Mouse (Mus musculus): ENCODE results near the gene Jmjd4. TPM values are rescaled to one million over a fixed set of nuclear protein-coding genes. Genes with fewer than 3 reads are reported as not detected.
A peak's percentile ranks its signal among the peaks of the same experiment; 100 is the strongest.

The Jmjd4 gene
- polyA plus RNA-seq, 1 experiment from 2014 or later = 15.3 TPM

GRCm38 (mm10) chr11:59429959-59430358 is 19.9 kb upstream of the Jmjd4 start:
- DNase-seq (ENCODE audit: low spot score) = no peak
- Histone ChIP-seq H3K4me1 (peaks cover 8% of the 10 kb centered on the region; the same call in 1 of the 2 replicates), H3K27ac (no peak overlapping the region), H3K4me3 (no peak overlapping the region), H3K9me3 (no peaks in the 10 kb centered on the region), H3K36me3 (peaks cover 62% of the 10 kb centered on the region), H3K27me3 (ENCODE audit: insufficient read depth, poor library complexity, severe bottlenecking) (no peaks in the 10 kb centered on the region)
- WGBS = 57% methylated on average over 1 of the region's 1 CpGs

- H3K4me1 ChIP-seq = peaks cover 4% of the 10 kb centered on the region; the same call in 1 of the 2 replicates
- WGBS = 73% methylated on average over 3 of the region's 3 CpGs
- no peak overlapping the region for H3K4me3 ChIP-seq
- H3K27me3 ChIP-seq (ENCODE audit: insufficient read depth, poor library complexity, severe bottlenecking) = no peaks in the 10 kb centered on the region
- no peak overlapping the region for H3K27ac ChIP-seq
- peaks cover 63% of the 10 kb centered on the region for H3K36me3 ChIP-seq
- H3K9me3 ChIP-seq = 0 out of 2 replicates have a peak, but pooled peaks cover 9% of the 10 kb centered on the region
- no peak for DNase-seq (ENCODE audit: low spot score)
Measured at GRCm38 (mm10) chr11:59432261-59432660, 17.6 kb upstream of the Jmjd4 start.

DNA sequence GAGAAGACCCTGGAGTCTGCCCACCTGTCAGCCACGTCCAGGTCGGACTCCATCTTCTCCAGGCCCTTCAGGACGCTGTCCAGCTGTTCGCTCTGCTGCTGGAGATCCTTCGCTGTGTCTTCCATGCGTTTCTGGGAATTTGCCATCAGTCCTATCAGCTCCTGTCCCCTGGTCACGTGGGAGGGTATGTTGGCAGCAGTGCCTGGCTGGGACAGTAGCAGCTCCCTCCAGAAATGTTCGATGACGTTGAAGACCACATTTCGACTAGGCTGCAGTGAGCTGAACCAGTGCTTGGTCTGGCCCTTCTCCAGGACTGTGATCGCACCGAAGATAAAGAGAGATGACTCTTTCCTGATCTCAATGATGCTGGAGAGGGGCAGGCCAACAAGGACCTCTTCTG is 11.9 kb upstream of the Jmjd4 start:
- Histone ChIP-seq H3K36me3 (peaks cover 57% of the 10 kb centered on the region), H3K4me3 (no peak overlapping the region), H3K9me3 (0 out of 2 replicates have a peak, but pooled peaks cover 9% of the 10 kb centered on the region), H3K4me1 (peaks cover 2% of the 10 kb centered on the region; the same call in 1 of the 2 replicates), H3K27me3 (ENCODE audit: insufficient read depth, poor library complexity, severe bottlenecking) (no peaks in the 10 kb centered on the region), H3K27ac (no peak overlapping the region)
- WGBS = 90% methylated on average over 12 of the region's 12 CpGs
- DNase-seq (ENCODE audit: low spot score) = no peak

- H3K4me1 ChIP-seq = peaks cover 4% of the 10 kb centered on the region; the same call in 1 of the 2 replicates
- no peaks in the 10 kb centered on the region for H3K9me3 ChIP-seq
- no peaks in the 10 kb centered on the region for H3K27me3 ChIP-seq (ENCODE audit: insufficient read depth, poor library complexity, severe bottlenecking)
- H3K36me3 ChIP-seq = peaks cover 29% of the 10 kb centered on the region
- no peak for DNase-seq (ENCODE audit: low spot score)
- H3K4me3 ChIP-seq = no peak overlapping the region
- H3K27ac ChIP-seq = no peak overlapping the region
Measured at GRCm38 (mm10) chr11:59443102-59443501, 6.7 kb upstream of the Jmjd4 start.

GRCm38 (mm10) chr11:59450230-59450771 is 456 bp downstream of the Jmjd4 start:
- WGBS = under 1% methylated on average over 38 of the region's 38 CpGs
- H3K4me1 ChIP-seq = peaks cover 31% of the 10 kb centered on the region
- no peaks in the 10 kb centered on the region for H3K9me3 ChIP-seq
- H3K27me3 ChIP-seq (ENCODE audit: insufficient read depth, poor library complexity, severe bottlenecking) = no peaks in the 10 kb centered on the region
- no peak for DNase-seq (ENCODE audit: low spot score)
- peaks cover 46% of the 10 kb centered on the region for H3K36me3 ChIP-seq
- peak overlapping the region; percentile 78 for H3K4me3 ChIP-seq
- H3K27ac ChIP-seq = peak overlapping the region; percentile 91

GRCm38 (mm10) chr11:59451086-59451485 is 1.2 kb downstream of the Jmjd4 start, which contains the start of gene Snap47:
Gene Snap47 (minus strand): TSS chr11:59451186.
- peaks cover 48% of the 10 kb centered on the region for H3K36me3 ChIP-seq
- H3K4me1 ChIP-seq = peaks cover 31% of the 10 kb centered on the region
- peak within 1 kb of the TSS; percentile 78 for H3K4me3 ChIP-seq
- H3K9me3 ChIP-seq = no peaks in the 10 kb centered on the region
- DNase-seq (ENCODE audit: low spot score) = no peak
- no peaks in the 10 kb centered on the region for H3K27me3 ChIP-seq (ENCODE audit: insufficient read depth, poor library complexity, severe bottlenecking)
- peak within 1 kb of the TSS; percentile 91 for H3K27ac ChIP-seq
- WGBS = 50% methylated on average over 4 of the region's 4 CpGs

GRCm38 (mm10) chr11:59456346-59456745 is 6.5 kb downstream of the Jmjd4 start:
- no peak overlapping the region for H3K27ac ChIP-seq
- H3K9me3 ChIP-seq = no peaks in the 10 kb centered on the region
- H3K36me3 ChIP-seq = peaks cover 77% of the 10 kb centered on the region
- DNase-seq (ENCODE audit: low spot score) = no peak
- no peaks in the 10 kb centered on the region for H3K27me3 ChIP-seq (ENCODE audit: insufficient read depth, poor library complexity, severe bottlenecking)
- WGBS = 96% methylated on average over 2 of the region's 2 CpGs
- H3K4me3 ChIP-seq = no peak overlapping the region
- peaks cover 21% of the 10 kb centered on the region for H3K4me1 ChIP-seq

DNA sequence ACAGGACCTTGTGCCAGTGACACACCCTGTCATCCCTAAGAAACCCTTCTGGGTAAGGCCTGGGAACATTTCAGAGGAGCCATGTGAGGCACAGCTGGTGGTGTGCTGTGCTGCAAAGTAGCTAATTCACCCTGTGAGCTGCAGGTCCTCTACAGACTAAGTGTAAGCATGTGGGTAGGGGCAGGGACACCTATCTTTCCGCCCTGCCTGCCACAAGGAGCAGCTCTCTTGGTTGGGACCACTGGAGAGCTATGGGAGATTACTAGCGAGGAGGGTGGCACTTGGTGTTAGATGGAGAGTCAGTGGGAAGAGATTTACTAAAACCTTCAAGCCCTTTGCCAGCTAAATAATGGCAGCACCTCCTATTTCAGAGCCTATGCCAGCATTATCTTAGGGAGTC is 7.0 kb downstream of the Jmjd4 start:
- WGBS = 63% methylated on average over 2 of the region's 2 CpGs
- Histone ChIP-seq H3K27ac (no peak overlapping the region), H3K9me3 (no peaks in the 10 kb centered on the region), H3K4me3 (no peak overlapping the region), H3K36me3 (peaks cover 77% of the 10 kb centered on the region), H3K27me3 (ENCODE audit: insufficient read depth, poor library complexity, severe bottlenecking) (no peaks in the 10 kb centered on the region), H3K4me1 (peaks cover 15% of the 10 kb centered on the region)
- DNase-seq (ENCODE audit: low spot score) = no peak

GRCm38 (mm10) chr11:59458973-59459372 is 9.1 kb downstream of the Jmjd4 start:
- H3K27ac ChIP-seq = peak overlapping the region; percentile 81
- WGBS = 13% methylated on average over 5 of the region's 5 CpGs

DNA sequence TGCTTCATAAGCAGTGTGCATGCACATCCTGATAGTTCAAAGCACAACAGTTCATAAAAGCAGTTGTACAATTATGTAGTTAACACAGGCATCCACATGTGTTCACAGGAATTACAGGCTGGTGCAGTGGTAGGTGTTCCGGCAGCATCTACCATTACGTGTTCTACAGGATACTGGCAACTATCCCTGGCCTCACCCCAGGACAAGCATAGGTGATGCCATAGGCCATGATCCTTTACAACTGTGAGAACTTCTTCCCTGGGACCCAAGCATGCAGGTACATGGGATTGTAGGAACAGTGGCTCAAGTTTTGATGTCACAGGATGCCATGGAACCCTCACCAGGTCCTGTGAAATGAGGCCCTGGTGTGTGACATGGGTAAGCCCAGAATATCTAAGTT is 10.6 kb downstream of the Jmjd4 start:
- Histone ChIP-seq H3K9me3 (peaks cover 21% of the 10 kb centered on the region), H3K27ac (no peak overlapping the region), H3K4me1 (peaks cover 15% of the 10 kb centered on the region), H3K36me3 (peaks cover 79% of the 10 kb centered on the region), H3K27me3 (ENCODE audit: insufficient read depth, poor library complexity, severe bottlenecking) (no peaks in the 10 kb centered on the region), H3K4me3 (no peak overlapping the region)
- 93% methylated on average over 2 of the region's 2 CpGs for WGBS
- DNase-seq (ENCODE audit: low spot score) = no peak

More at GRCm38 (mm10) chr11:59458973-59459372, 9.1 kb downstream of the Jmjd4 start:
- peak; percentile 95 for DNase-seq (ENCODE audit: low spot score)
- H3K9me3 ChIP-seq = peaks cover 14% of the 10 kb centered on the region
- 0 out of 2 replicates have a peak overlapping the region, but pooled peaks have one; percentile 1 for H3K4me3 ChIP-seq
- peaks cover 15% of the 10 kb centered on the region for H3K4me1 ChIP-seq
- H3K36me3 ChIP-seq = peaks cover 79% of the 10 kb centered on the region
- no peaks in the 10 kb centered on the region for H3K27me3 ChIP-seq (ENCODE audit: insufficient read depth, poor library complexity, severe bottlenecking)

GRCm38 (mm10) chr11:59471413-59472325 is 21.8 kb downstream of the Jmjd4 start:
- Histone ChIP-seq H3K36me3 (peaks cover 5% of the 10 kb centered on the region), H3K4me3 (peak overlapping the region; percentile 92), H3K27ac (peak overlapping the region; percentile 93), H3K4me1 (peaks cover 12% of the 10 kb centered on the region; the same call in 1 of the 2 replicates), H3K27me3 (ENCODE audit: insufficient read depth, poor library complexity, severe bottlenecking) (no peaks in the 10 kb centered on the region), H3K9me3 (no peaks in the 10 kb centered on the region)
- DNase-seq (ENCODE audit: low spot score) = peak; percentile 81
- 4% methylated on average over 37 of the region's 37 CpGs for WGBS

GRCm38 (mm10) chr11:59472326-59472677 is 22.5 kb downstream of the Jmjd4 start, which contains the start of gene Zfp867:
Gene Zfp867 (minus strand): TSS chr11:59472474.
- Histone ChIP-seq H3K27ac (peak within 1 kb of the TSS; percentile 93), H3K4me3 (peak within 1 kb of the TSS; percentile 92), H3K9me3 (no peaks in the 10 kb centered on the region), H3K36me3 (no peaks in the 10 kb centered on the region), H3K4me1 (peaks cover 12% of the 10 kb centered on the region; the same call in 1 of the 2 replicates), H3K27me3 (ENCODE audit: insufficient read depth, poor library complexity, severe bottlenecking) (no peaks in the 10 kb centered on the region)
- DNase-seq (ENCODE audit: low spot score) = peak; percentile 93
- under 1% methylated on average over 19 of the region's 19 CpGs for WGBS

- Histone ChIP-seq H3K9me3 (no peaks in the 10 kb centered on the region), H3K4me3 (no peak overlapping the region), H3K36me3 (no peaks in the 10 kb centered on the region), H3K27ac (no peak overlapping the region), H3K4me1 (peaks cover 5% of the 10 kb centered on the region; the same call in 1 of the 2 replicates), H3K27me3 (ENCODE audit: insufficient read depth, poor library complexity, severe bottlenecking) (no peaks in the 10 kb centered on the region)
- DNase-seq (ENCODE audit: low spot score) = no peak
- WGBS = 69% methylated on average over 6 of the region's 6 CpGs
Measured at GRCm38 (mm10) chr11:59477240-59477639, 27.4 kb downstream of the Jmjd4 start.

Data from heart, embryonic 10.5 days (tissue).